Mouse (Mus musculus): ENCODE results near the gene Prr13.
A peak's percentile ranks its signal among the peaks of the same experiment; 100 is the strongest.

The Prr13 gene

DNA sequence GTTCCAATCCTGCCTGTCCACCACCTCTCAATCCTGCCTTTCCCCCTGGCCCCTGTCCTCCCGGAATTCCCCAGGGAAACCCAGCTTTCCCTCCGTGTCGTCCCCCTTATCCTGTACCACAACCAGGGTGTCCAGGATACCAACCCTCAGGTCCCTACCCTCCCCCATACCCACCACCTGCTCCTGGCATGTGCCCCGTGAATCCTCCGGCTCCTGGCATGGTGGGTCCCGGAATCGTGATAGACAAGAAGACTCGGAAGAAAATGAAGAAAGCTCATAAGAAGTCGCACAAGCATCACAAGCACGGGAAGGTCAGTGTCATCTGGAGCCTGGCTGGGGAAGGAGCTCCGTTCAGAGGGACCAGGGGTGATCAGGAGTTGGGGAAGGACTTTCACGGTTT, 1.6 kb downstream of the Prr13 start:
- DNase-seq (ENCODE audit: low spot score in 2 of 2) = no peak

DNA sequence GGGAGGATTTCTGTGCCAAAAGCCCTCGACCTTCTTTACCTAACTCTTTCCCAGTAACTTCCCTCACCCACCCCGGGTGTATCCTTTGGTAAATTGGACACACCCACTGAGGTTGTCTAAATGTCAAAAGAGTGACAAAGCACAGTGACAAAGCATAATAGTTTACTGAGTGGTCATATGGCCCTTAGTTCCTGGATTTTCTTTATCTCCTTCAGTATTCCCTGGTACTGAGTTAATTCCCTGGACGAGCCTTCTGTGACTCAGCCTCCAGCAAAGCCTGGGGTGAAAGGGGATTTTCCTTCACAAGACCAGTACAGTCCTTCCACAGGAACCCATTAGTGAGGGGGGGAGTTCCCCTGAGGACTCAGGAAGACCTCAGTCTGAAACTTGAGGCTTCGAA, 2.1 kb downstream of the Prr13 start:
- peak in 1 of 2 experiments; percentile 32 for DNase-seq (ENCODE audit: low spot score in 2 of 2)

DNA sequence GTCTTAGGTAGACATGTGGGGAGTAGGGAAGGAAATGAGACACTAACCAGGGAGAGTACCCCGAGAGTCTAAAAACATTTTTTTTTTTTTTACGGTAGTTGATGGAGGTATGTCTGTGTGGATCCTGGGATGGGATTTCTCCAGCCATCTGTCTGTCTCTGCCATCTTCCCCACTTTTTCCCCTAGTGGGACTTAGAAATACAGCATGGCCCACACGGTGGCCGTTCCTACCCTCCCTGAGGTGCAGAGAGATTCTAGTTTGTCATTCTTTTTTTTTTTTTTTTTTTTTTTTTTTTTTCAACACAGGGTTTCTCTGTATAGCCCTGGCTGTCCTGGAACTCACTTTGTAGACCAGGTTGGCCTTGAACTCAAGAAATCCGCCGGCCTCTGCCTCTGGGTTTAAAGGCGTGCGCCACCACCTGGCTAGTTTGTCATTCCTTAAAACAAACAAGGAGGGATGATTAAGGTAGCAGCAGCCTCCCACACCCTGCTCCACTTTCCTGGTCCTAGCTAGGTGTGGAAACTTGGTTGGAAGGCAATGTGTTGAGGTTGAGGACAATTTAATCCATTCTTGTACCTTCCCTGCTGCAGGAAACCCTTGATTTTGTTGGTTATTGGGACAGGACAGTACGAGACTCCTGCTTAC, 2.7 kb downstream of the Prr13 start:
- DNase-seq (ENCODE audit: low spot score in 2 of 2) = no peak

DNA sequence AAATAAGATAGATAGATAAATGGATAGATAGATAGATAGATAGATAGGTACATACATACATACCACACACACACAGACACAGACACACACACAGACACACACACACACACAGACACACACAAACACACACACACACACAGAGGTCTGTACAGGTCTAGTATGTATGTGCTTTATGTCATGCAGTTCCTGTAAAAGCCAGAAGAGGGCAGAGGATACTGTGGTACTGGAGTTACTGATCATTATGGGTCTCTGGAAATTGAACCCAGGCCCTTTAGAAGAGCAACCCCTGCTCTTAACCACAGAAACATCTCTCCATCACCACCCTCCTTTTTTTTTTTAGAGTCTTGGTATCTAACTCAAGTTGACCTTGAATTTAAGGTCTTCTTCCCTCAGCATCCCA, 4.8 kb downstream of the Prr13 start:
- no peak for DNase-seq (ENCODE audit: low spot score in 2 of 2)

DNA sequence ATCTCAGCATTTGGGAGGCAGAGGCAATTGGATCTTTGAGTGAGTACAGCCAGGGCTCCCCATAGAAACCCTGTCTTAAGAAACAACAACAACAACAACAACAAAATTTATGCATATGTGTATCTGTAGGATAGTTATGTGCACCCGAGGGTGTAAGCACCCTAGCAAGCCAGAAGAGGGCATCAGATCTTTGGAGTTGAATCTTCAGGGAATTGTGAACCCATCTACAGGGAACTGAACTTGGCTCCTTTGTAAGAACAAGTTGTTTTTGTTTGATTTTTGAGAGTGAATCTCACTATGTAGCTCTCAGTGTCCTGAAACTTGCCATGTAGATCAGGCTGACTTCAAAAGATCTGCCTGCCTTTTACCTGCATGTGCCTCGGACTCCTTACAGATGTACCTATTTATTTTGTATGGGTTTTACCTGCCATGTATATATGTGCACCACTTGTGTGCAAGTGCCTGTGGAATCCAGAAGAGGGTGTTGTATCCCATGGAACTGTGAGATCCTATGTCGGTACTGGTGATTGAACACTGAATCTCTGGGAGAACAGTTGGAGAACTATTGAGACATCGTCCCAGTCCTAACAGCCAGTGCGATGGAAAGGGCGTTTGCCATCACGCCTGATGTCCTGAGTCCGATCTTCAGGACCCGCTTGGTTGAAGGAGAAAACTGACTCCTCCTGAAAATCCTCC, 10.0 kb downstream of the Prr13 start:
- no peak for DNase-seq (ENCODE audit: low spot score in 2 of 2)

DNA sequence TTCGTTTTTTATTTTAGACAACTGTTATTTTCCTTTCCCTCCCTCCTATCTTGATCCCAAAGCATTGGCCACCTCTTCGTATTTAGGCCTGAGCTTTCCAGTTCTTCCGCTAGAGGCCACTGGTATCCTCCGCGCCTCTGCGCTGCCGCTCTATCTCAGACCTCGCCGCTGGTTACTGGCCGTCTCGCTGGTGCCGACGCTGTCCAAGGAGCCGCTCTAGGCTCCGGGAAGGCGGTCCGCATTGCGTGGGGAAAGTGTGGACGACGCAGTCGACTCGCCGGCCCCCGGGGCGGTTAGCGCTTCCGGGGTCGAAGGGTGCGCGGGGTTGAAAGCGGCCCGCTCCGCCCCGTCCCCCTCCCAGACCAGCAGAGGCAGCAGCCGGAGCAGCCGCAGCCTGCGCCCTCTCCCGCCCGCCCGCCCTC, 11.4 kb downstream of the Prr13 start, which contains the start of gene Pcbp2:
Gene Pcbp2, plus strand, starts transcription at position 357 of the 422 bp plus-strand sequence.
- peak; percentile 96 to 97 for DNase-seq (ENCODE audit: low spot score in 2 of 2)

DNA sequence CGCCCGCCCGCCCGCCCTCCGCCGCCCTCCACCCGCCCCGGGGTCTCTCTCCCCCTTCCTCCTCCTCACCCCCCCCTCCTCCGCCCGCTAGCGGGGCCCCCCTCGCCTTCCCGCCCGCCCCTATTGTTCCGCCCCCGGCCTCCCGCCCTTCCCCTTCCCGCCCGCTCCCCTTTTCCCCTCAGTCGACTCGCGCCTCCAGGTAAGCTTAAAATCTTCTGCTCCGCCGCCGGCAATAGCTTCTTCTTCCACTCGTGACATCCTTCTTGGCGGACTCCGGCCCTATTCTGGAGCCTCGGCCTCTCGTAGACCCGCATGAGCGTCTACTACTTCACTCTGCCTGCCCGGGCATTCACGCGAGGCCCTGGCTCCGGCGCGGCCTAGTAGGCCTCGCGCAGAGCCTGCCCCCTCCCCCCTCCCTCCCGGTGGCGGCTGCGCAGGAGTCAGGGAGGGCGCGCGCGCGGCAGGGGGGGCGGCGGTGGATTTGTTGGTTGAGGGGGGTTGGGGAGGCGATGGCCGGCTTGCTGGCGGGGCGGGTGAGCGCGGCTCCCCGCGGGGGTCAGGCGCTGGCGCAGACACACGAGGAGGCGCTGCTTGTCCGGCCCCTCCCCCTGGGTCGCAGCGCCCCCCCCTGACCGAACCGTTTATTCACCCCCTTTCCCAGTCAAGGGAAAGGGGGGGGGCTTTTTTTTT, 11.9 kb downstream of the Prr13 start:
- DNase-seq (ENCODE audit: low spot score in 2 of 2) = peak; percentile 75 to 80

DNA sequence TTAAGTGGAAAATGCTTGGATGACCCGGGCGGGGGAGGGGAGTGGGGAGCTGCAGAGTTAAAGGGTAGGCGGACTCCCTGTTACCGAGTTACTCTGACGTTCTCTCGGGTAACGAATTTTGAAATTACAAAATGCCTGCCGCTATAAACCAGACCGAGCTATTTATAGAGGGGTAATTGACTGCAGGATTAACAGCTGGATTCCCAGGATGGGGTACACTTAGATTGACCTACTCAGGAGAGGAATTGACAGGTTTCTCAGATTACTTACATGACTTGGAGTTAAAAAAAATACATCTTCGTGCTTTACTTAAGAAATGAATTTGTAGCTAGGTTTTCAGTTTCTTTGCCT, 12.4 kb downstream of the Prr13 start:
- DNase-seq (ENCODE audit: low spot score in 2 of 2) = peak in 1 of 2 experiments; percentile 42

DNA sequence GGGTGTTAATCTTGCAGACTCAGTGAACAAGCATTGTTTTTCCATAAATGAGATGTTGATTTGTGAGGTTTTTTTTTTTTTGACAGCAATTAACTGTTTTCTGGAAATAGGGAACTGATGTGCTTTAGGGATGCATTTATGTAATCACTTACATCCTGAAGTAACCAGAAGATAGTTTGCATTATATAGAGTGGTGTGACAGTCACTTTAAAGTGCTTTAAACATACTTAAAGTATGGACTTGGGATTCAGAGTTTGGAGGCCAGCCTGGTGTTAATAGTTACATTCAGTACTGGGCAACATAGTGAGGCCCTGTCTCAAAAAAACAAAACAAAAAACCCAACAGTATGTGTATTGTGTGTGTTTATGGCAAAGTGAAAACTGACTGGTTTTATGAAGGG, 12.9 kb downstream of the Prr13 start:
- no peak for DNase-seq (ENCODE audit: low spot score in 2 of 2)

DNA sequence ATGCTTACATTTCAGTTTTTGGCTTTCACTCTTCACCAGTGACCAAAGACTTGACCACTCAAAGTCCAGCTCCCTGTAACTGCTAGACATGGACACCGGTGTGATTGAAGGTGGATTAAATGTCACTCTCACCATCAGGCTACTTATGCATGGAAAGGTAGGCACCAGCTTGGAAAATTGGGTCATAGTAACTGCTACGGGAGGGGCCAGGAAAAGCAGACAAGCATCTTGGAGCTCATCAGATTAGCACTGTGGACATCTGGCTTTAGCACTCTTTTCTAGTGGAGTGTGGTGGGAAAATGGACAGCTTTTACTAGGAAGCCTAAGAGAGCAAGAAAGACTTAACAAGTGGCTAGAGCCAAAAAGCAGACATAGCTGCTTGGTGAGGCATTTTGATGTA, 14.4 kb downstream of the Prr13 start:
- no peak for DNase-seq (ENCODE audit: low spot score in 2 of 2)

DNA sequence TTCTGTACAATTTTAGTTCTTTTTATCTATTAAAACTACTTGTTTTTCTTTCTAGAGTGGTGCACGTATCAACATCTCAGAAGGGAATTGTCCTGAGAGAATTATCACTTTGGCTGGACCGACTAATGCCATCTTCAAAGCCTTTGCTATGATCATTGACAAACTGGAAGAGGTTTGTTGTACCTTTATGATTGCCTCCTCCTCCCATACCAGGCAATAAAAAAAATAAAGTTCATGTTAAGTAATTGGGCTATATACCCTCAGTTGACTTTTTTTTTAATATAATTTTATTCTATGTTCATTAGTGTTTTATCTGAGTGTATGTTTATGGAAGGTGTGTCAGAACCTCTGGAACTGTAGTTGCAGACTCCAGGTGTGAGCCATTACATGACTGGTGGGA, 15.7 kb downstream of the Prr13 start:
- DNase-seq (ENCODE audit: low spot score in 2 of 2) = no peak

DNA sequence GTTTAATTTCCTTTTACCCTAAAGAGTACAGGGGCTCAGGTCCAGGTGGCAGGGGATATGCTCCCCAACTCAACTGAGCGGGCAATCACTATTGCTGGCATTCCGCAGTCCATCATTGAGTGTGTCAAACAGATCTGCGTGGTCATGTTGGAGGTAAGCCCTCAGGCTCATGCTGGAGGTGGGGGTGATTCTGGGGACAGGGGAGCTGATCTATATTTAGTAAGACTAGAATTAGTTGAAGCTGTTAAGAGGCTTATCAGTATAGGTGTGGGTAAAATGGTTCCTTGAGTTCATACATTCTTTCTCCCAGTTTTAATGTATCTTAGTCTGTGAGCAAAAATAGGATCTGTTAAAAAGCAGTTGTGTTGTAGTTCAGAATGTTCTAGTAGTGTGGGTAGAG, 24.3 kb downstream of the Prr13 start:
- DNase-seq (ENCODE audit: low spot score in 2 of 2) = no peak

DNA sequence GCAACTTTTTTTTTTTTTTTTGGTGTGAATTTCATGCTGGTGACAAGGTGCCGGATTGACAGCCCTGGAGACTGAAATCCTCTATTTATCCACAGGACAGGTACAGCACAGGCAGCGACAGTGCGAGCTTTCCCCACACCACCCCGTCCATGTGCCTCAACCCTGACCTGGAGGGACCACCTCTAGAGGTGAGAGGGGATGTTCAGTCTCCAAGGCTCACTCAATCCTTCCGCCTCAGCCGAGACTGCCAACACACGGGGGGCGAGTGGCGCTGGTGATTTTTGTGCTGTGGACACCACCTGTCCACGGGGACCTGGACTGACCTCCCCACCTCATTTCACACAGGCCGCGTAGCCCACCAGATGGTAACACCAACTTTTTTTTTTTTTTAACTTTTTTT, 27.0 kb downstream of the Prr13 start:
- DNase-seq (ENCODE audit: low spot score in 2 of 2) = no peak

DNA sequence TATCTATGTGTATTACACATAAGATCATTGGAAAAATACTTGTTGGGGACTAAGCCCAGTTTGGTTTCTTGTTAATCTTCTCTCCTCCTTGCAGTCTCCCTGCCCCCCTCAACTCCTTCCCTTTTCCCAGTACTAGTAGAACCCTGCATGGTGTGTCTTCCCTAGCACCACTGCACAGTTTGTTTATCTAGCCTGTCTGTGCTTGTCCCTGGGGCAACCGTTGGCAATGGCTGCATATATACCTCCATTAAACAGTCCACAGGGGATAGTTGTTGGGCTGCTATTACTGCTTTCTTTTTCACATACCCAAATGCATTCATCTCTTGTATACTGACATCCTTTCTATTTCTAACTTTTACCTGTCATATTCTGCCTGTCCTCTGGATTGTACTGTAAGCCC, 28.8 kb downstream of the Prr13 start:
- no peak for DNase-seq (ENCODE audit: low spot score in 2 of 2)

DNA sequence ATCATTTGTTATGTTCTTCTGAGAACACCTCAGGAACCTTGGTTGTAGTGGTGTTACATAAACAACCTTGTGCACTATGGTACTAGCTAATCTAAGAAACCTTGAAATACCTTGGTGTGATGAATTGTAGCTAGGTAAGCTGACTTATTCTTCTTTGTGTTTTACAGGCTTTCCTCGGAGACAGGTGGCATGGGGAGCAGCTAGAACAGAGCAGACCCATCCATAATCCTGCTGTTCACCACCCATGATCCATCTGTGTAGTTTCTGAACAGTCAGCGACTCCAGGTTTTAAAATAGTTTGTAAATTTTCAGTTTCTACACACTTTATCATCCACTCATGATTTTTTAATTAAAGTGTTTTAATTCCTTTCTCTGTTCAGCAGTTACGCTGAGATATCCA, 39.5 kb downstream of the Prr13 start:
- no peak for DNase-seq (ENCODE audit: low spot score in 2 of 2)

DNA sequence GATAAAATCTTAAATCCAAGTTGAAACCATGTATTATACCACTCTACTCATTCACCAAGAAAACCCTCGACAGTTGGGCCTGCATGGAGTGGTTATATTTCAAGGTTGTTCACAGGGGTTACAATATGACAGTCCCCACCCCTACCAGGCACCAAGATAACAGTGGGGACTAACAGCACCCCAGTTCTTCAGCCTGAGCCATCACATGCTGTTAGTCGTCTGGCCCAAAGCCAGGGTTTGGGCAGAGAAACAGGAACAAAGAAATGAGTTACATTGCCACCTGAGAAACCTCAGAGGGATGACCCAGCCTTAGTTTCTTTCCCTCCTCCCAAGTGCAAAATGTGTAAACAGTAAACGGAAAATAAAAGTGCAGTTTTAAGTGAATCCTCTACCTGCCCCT, 40.5 kb downstream of the Prr13 start:
- DNase-seq (ENCODE audit: low spot score in 2 of 2) = no peak

DNA sequence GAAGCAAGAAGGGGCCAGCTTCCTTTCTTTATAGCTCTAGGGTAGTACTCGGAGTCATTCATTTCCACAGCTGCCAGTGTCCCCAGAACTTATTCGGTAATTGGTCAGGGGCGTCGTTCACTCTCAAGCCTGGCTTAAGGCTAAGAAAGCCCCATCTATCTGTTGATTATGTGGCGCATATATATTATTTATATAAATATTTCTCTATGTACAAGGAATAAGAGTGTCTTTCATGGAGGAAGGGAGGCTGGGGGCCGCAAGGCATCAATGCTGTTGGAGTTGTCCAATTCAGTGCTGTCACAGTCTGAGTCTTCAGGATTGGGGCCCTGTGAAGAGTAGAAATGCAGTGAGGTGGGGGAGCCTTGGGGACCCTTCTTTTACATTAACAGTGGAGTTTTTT, 41.0 kb downstream of the Prr13 start:
- DNase-seq (ENCODE audit: low spot score in 2 of 2) = no peak

DNA sequence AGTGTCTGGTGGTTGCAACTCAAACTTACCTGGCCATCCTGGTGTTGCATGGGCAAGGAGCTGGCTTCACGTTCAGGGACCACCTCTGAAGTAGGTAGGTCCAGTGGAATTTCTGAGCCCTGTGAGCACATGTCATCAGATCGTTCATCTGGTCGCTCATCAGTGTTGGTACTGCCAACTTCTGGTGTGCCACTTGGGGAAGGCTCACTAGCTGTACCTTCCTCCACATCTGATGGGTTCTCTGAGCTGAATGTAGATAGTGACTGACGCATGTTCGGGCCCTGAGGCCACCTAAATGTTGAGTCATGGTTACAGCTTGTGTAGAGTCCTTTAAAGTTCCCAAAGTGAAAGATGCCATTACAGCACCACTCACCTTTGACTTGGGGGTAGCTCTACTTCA, 41.7 kb downstream of the Prr13 start:
- DNase-seq (ENCODE audit: low spot score in 2 of 2) = no peak

DNA sequence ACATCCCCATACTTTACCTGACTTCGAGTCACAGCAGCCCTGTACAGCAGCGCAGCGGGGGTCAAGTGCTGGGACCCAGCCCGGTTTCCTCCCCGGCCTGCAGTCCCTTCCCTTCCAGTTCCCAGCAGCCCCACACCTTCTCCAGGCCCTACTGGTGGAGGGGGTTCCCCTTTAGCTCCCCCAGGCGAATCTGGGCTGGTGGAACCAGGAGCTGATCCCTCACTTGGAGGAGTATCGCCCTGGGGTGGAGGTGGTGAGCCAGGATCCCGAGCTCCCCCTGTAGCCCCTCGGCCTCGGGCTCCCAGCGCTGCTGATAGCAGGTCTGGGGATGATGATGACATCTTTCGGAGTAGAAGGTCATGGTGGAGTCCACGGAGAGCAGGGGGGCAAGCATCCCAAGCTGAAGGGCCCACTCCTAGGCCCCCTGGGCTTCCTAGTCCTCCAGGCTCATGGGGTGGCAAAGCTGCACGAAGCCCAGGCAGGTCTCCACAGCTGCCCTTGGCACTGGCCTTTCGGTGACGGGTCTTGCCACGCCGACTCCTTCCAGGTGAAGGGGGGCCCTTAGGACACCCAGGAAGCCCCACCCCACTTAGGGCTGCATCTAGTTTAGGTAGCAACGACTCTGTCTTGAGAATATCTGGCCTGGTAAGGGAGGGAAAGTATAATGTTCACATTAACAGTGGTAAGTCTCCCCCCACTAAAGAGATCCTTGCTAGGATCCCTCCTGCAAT, 42.4 kb downstream of the Prr13 start:
- no peak for DNase-seq (ENCODE audit: low spot score in 2 of 2)

DNA sequence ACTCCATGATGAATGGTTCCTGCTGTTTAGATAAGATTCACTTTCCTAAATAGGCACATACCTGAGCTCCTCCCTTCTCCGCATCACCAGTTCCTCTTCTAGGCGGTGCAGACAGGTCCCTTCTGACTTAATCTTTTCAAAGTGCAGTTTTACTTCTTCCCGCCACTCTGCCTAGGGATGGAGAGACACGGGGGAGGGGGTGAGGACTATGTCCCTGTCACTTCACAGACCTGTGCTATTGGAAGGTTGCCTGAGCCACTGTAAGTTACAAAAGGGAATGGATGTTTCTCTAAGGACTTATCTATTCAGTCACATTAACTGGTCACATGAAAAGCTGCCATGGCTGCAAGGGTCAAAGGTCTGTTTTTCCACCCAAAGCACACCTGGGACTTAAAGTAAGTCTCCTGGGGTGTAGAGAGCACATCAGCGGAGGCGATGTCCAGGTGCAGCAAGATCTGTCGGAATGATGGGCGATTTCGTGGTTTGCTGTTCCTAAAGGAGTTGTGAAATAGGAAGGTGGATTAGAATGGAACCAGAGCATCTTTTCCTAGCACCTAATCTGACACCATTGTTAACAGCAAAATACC, 43.5 kb downstream of the Prr13 start:
- no peak for DNase-seq (ENCODE audit: low spot score in 2 of 2)

DNA sequence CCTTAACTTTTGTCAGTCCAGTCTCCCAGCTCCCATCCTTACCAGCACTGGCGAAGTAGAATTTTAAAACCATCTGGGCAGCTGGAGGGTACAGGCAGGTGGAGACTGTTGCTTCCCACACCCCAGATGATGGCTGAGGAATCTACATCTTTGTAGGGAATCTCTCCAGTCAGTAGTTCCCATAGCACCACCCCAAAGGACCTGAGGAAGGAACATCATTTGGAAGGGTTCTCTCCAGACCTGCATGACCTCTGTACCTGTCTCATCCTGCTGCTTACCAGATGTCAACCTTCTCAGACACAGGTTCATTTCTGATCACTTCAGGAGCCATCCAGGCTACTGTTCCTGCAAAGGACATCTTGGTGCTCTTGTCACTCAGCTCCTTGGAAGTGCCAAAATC, 44.6 kb downstream of the Prr13 start, which contains the start of gene Gm10337:
Gene Gm10337, plus strand, starts transcription at position 276 of the 400 bp plus-strand sequence.
- DNase-seq (ENCODE audit: low spot score in 2 of 2) = no peak
